In genomic region chr7:112685993-112686392, GRCm38 (mm10) we compare ENCODE assay signal across 13 mouse cellular contexts. TPM values are rescaled to one million over a fixed set of nuclear protein-coding genes. Genes with fewer than 3 reads are reported as not detected.
DNase-seq lines count a peak whose midpoint lies in the region; ATAC-seq and TF ChIP-seq lines count a peak whose summit lies in the region.
"Had no signal": no experiment of that assay in that cellular context is flagged by ENCODE, and none has a peak within 500 bp of the region (broad histone marks: within the 10 kb centered on the region; RNA-seq: fewer than 3 reads in every experiment).

No protein-coding gene starts in this region.

- H3K27me3 ChIP-seq in heart, embryonic 11.5 days (ENCODE audit: control insufficient read depth, insufficient read depth, low read length), result no peaks in the 10 kb centered on the region
- H3K27me3 ChIP-seq in intestine, embryonic 16.5 days (replicated peaks; ENCODE audit: control insufficient read depth, insufficient read depth, low read length), result no peaks in the 10 kb centered on the region
- H3K27me3 ChIP-seq in intestine, postnatal 0 days (replicated peaks; ENCODE audit: control insufficient read depth, insufficient read depth, low read length), result no peaks in the 10 kb centered on the region
- H3K27me3 ChIP-seq in embryonic facial prominence, embryonic 13.5 days, result no peaks in the 10 kb centered on the region
- H3K27me3 ChIP-seq in limb, embryonic 12.5 days, result no peaks in the 10 kb centered on the region

- TF ChIP-seq CTCF in intestine, postnatal 0 days (IDR thresholded peaks at IDR 0.05; ENCODE audit: low read depth), result no peak

- H3K36me3 ChIP-seq in heart, embryonic 11.5 days (ENCODE audit: control insufficient read depth, insufficient read depth, low read length), result no peaks in the 10 kb centered on the region
- no peaks in the 10 kb centered on the region for H3K36me3 ChIP-seq in intestine, embryonic 16.5 days (ENCODE audit: control insufficient read depth, insufficient read depth, low read length)
- H3K36me3 ChIP-seq in intestine, postnatal 0 days (ENCODE audit: control insufficient read depth, insufficient read depth), result no peaks in the 10 kb centered on the region
- no peaks in the 10 kb centered on the region for H3K36me3 ChIP-seq in embryonic facial prominence, embryonic 13.5 days
- no peaks in the 10 kb centered on the region for H3K36me3 ChIP-seq in limb, embryonic 12.5 days
- H3K36me3 ChIP-seq: midbrain, embryonic 15.5 days had no signal

- DNase-seq in heart, postnatal 4 days, result no peak
- no peak for DNase-seq in kidney, postnatal 25 days
- no peak for DNase-seq in adipocyte (ENCODE audit: low spot score)
- DNase-seq: cerebellum, adult 11 months; cerebellum, postnatal 36 days; lung, embryonic 14.5 days had no signal

- ATAC-seq in heart, embryonic 11.5 days (replicated peaks; ENCODE audit: insufficient number of reproducible peaks, low FRiP score, low TSS enrichment), result no peak
- no peak for ATAC-seq in intestine, embryonic 16.5 days
- ATAC-seq in intestine, postnatal 0 days, result no peak
- no peak for ATAC-seq in embryonic facial prominence, embryonic 13.5 days (ENCODE audit: insufficient number of reproducible peaks, insufficient read depth, low FRiP score, low TSS enrichment, low read depth)
- peak; percentile 60; the same call in 1 of the 2 replicates for ATAC-seq in limb, embryonic 12.5 days (ENCODE audit: insufficient number of reproducible peaks, insufficient read depth, low FRiP score, low TSS enrichment, low read depth)

- H3K4me1 ChIP-seq in heart, embryonic 11.5 days (ENCODE audit: control insufficient read depth, insufficient read depth, low read length), result peaks cover 89% of the 10 kb centered on the region
- H3K4me1 ChIP-seq in intestine, embryonic 16.5 days (ENCODE audit: control insufficient read depth, insufficient read depth, low read length), result peaks cover 61% of the 10 kb centered on the region
- H3K4me1 ChIP-seq in intestine, postnatal 0 days (replicated peaks; ENCODE audit: control insufficient read depth, insufficient read depth, low read length), result peaks cover 7% of the 10 kb centered on the region
- H3K4me1 ChIP-seq in embryonic facial prominence, embryonic 13.5 days, result peaks cover 89% of the 10 kb centered on the region
- H3K4me1 ChIP-seq in limb, embryonic 12.5 days (replicated peaks), result peaks cover 90% of the 10 kb centered on the region

- peak overlapping the region; percentile 36 for H3K27ac ChIP-seq in heart, embryonic 11.5 days (ENCODE audit: low read depth, low read length)
- no peak overlapping the region for H3K27ac ChIP-seq in intestine, embryonic 16.5 days (ENCODE audit: low read length)
- H3K27ac ChIP-seq in intestine, postnatal 0 days (ENCODE audit: low read depth, low read length), result no peak overlapping the region
- H3K27ac ChIP-seq in embryonic facial prominence, embryonic 13.5 days, result peak overlapping the region; percentile 78; the same call in 1 of the 2 replicates
- peak overlapping the region; percentile 80 for H3K27ac ChIP-seq in limb, embryonic 12.5 days

- H3K4me2 ChIP-seq in heart, embryonic 11.5 days, result peak overlapping the region; percentile 64
- H3K4me2 ChIP-seq in intestine, embryonic 16.5 days (ENCODE audit: low read depth, low read length), result no peak overlapping the region
- no peak overlapping the region for H3K4me2 ChIP-seq in intestine, postnatal 0 days (replicated peaks; ENCODE audit: low read depth)
- H3K4me2 ChIP-seq in embryonic facial prominence, embryonic 13.5 days, result peak overlapping the region; percentile 49
- H3K4me2 ChIP-seq in limb, embryonic 12.5 days, result peak overlapping the region; percentile 37; the same call in 1 of the 2 replicates

- WGBS in heart, embryonic 11.5 days (ENCODE audit: insufficient replicate concordance), result 38% methylated on average over 3 of the region's 3 CpGs
- 70% methylated on average over 3 of the region's 3 CpGs for WGBS in intestine, embryonic 16.5 days
- WGBS in intestine, postnatal 0 days, result 75% methylated on average over 3 of the region's 3 CpGs
- 20% methylated on average over 3 of the region's 3 CpGs for WGBS in embryonic facial prominence, embryonic 13.5 days
- WGBS in limb, embryonic 12.5 days, result 14% methylated on average over 3 of the region's 3 CpGs

- no peaks in the 10 kb centered on the region for H3K9me3 ChIP-seq in heart, embryonic 11.5 days (replicated peaks; ENCODE audit: control insufficient read depth, low read length)
- no peaks in the 10 kb centered on the region for H3K9me3 ChIP-seq in intestine, embryonic 16.5 days (ENCODE audit: control insufficient read depth, low read length)
- H3K9me3 ChIP-seq in intestine, postnatal 0 days (ENCODE audit: control insufficient read depth), result no peaks in the 10 kb centered on the region
- no peaks in the 10 kb centered on the region for H3K9me3 ChIP-seq in embryonic facial prominence, embryonic 13.5 days
- no peaks in the 10 kb centered on the region for H3K9me3 ChIP-seq in limb, embryonic 12.5 days
- H3K9me3 ChIP-seq: midbrain, embryonic 15.5 days had no signal

- H3K9ac ChIP-seq in heart, embryonic 11.5 days (ENCODE audit: low read depth, low read length), result no peak overlapping the region; the same call in 1 of the 2 replicates
- H3K9ac ChIP-seq in intestine, embryonic 16.5 days (ENCODE audit: low read depth, low read length), result peak overlapping the region; percentile 25; the same call in 1 of the 2 replicates
- H3K9ac ChIP-seq in intestine, postnatal 0 days (ENCODE audit: low read depth, low read length), result no peak overlapping the region
- H3K9ac ChIP-seq in embryonic facial prominence, embryonic 13.5 days, result peak overlapping the region; percentile 44; the same call in 1 of the 2 replicates
- H3K9ac ChIP-seq in limb, embryonic 12.5 days (replicated peaks), result 0 out of 2 replicates have a peak overlapping the region, but pooled peaks have one; percentile 40
- H3K9ac ChIP-seq: lung, embryonic 14.5 days; midbrain, embryonic 15.5 days had no signal

- H3K4me3 ChIP-seq in heart, embryonic 11.5 days (ENCODE audit: low read depth, low read length), result no peak overlapping the region
- H3K4me3 ChIP-seq in intestine, embryonic 16.5 days (ENCODE audit: low read length), result no peak overlapping the region
- no peak overlapping the region for H3K4me3 ChIP-seq in intestine, postnatal 0 days (ENCODE audit: low read depth, low read length)
- H3K4me3 ChIP-seq in embryonic facial prominence, embryonic 13.5 days, result no peak overlapping the region
- H3K4me3 ChIP-seq in limb, embryonic 12.5 days (replicated peaks), result no peak overlapping the region
- H3K4me3 ChIP-seq: erythroblast, embryonic 14.5 days; midbrain, embryonic 15.5 days had no signal

RNA-seq across cellular contexts. Expression of gene Tead1, which starts 6.9 kb away (rescaled TPM):
- 23.2 and 35.5 TPM in 2 replicates for polyA plus RNA-seq in heart, embryonic 11.5 days (2014; fragmentation: Nextera tagmentation; extraction: Ambion mirVana)
- 100 to 1,000 TPM; 180 to 186 TPM for total RNA-seq in heart, postnatal 4 days (2021)
- 9.5 and 10.9 TPM in 2 replicates for polyA plus RNA-seq in intestine, embryonic 16.5 days (2015; fragmentation: Nextera tagmentation; extraction: Ambion mirVana)
- 7.4 and 10.8 TPM in 2 replicates for polyA plus RNA-seq in intestine, postnatal 0 days (2015; fragmentation: Nextera tagmentation; extraction: Ambion mirVana)
- polyA plus RNA-seq in embryonic facial prominence, embryonic 13.5 days (2015; fragmentation: Nextera tagmentation; extraction: Ambion mirVana), result 44.5 and 44.9 TPM in 2 replicates
- 28.7 and 43.6 TPM in 2 replicates for polyA plus RNA-seq in limb, embryonic 12.5 days (2016; fragmentation: Nextera tagmentation; extraction: Ambion mirVana)
- polyA plus RNA-seq: erythroblast, embryonic 14.5 days had no signal

Comparison
In these comparisons a context has a peak if more than half of its experiments do, and no peak if none do; other contexts are left out.
1. H3K9ac ChIP-seq: peak in intestine, embryonic 16.5 days (single experiment), embryonic facial prominence, embryonic 13.5 days (single experiment) and limb, embryonic 12.5 days (single experiment); none in heart, embryonic 11.5 days (single experiment) and intestine, postnatal 0 days (single experiment).
2. H3K27ac ChIP-seq: peak in heart, embryonic 11.5 days (single experiment), embryonic facial prominence, embryonic 13.5 days (single experiment) and limb, embryonic 12.5 days (single experiment); none in intestine, embryonic 16.5 days (single experiment) and intestine, postnatal 0 days (single experiment).
3. H3K4me2 ChIP-seq: peak in heart, embryonic 11.5 days (single experiment), embryonic facial prominence, embryonic 13.5 days (single experiment) and limb, embryonic 12.5 days (single experiment); none in intestine, embryonic 16.5 days (single experiment) and intestine, postnatal 0 days (single experiment).